In the genomic region with DNA sequence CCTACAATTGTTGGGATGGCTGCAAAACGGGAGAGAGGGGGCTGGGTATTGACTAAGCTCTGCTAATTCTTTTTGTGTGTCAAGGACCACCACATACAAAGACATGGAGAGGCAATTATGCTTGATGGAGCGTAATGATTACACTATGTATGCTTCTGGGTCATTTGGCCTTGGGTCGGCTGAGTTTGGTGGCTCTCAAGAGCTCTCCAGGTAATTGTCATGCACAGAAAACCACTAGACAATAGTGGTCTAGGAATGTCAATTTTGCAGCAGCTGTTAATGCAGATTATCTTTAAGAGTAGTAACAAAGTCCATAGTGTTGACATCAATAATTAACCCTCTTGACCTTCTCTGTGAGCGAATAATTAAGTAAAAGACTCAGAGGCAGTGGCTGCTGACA, we compare ENCODE assay signal across 24 mouse cellular contexts. TPM values are rescaled to one million over a fixed set of nuclear protein-coding genes. Genes with fewer than 3 reads are reported as not detected.
A peak's percentile ranks its signal among the peaks of the same experiment; 100 is the strongest.
DNase-seq lines count a peak whose midpoint lies in the region; ATAC-seq lines count a peak whose summit lies in the region.
"Had no signal": no experiment of that assay in that cellular context is flagged by ENCODE, and none has a peak within 500 bp of the region (broad histone marks: within the 10 kb centered on the region; RNA-seq: fewer than 3 reads in every experiment).

No protein-coding gene starts in this region.

- DNase-seq in forebrain, embryonic 11.5 days (ENCODE audit: low spot score): no peak
- DNase-seq in R1 (ENCODE audit: low read depth, low spot score) (peak; percentile 14), ZHBTc4 (ENCODE audit: low read depth, low spot score) (peak; percentile 6)
- peak; percentile 69 for DNase-seq in retina, embryonic 14.5 days (ENCODE audit: low spot score)
- DNase-seq in spleen, postnatal 10 days (ENCODE audit: low spot score in 2 of 2): no peak
- no peak for DNase-seq in hindbrain, embryonic 10.5 days (ENCODE audit: low spot score)
- DNase-seq: adrenal gland, postnatal 10 days; cerebellum, adult 11-12 months; cerebellum, adult 9-10 months; cerebellum, postnatal 25 days; gastrocnemius, postnatal 25 days; heart, postnatal 36 days; kidney, adult 2 months had no signal

- no peak overlapping the region for H3K4me2 ChIP-seq in forebrain, embryonic 11.5 days (ENCODE audit: low read depth, low read length, severe bottlenecking)
- no peak overlapping the region for H3K4me2 ChIP-seq in forebrain, embryonic 15.5 days (replicated peaks)
- H3K4me2 ChIP-seq: embryonic facial prominence, embryonic 15.5 days; heart, embryonic 13.5 days; hindbrain, embryonic 12.5 days; kidney, embryonic 15.5 days had no signal

- H3K36me3 ChIP-seq in forebrain, embryonic 11.5 days (ENCODE audit: control insufficient read depth, insufficient read depth, low read length): no peaks in the 10 kb centered on the region
- H3K36me3 ChIP-seq in forebrain, embryonic 15.5 days: no peaks in the 10 kb centered on the region
- no peaks in the 10 kb centered on the region for H3K36me3 ChIP-seq in hindbrain, embryonic 10.5 days
- H3K36me3 ChIP-seq: embryonic facial prominence, embryonic 15.5 days; heart, embryonic 13.5 days; hindbrain, embryonic 12.5 days; kidney, embryonic 15.5 days had no signal

- peaks cover 14% of the 10 kb centered on the region for H3K27me3 ChIP-seq in forebrain, embryonic 11.5 days (ENCODE audit: control insufficient read depth, insufficient read depth, low read length)
- H3K27me3 ChIP-seq in forebrain, embryonic 15.5 days: no peaks in the 10 kb centered on the region
- H3K27me3 ChIP-seq in hindbrain, embryonic 10.5 days (ENCODE audit: insufficient read depth, poor library complexity, severe bottlenecking): peaks cover 77% of the 10 kb centered on the region

- no peak overlapping the region for H3K27ac ChIP-seq in forebrain, embryonic 11.5 days (ENCODE audit: low read depth, low read length)
- H3K27ac ChIP-seq in forebrain, embryonic 15.5 days (replicated peaks): no peak overlapping the region
- no peak overlapping the region for H3K27ac ChIP-seq in hindbrain, embryonic 10.5 days
- H3K27ac ChIP-seq: embryonic facial prominence, embryonic 15.5 days; heart, embryonic 13.5 days; hindbrain, embryonic 12.5 days; hindbrain, postnatal 0 days; kidney, embryonic 15.5 days had no signal

- no peak overlapping the region for H3K9ac ChIP-seq in forebrain, embryonic 11.5 days (ENCODE audit: low read length)
- no peak overlapping the region for H3K9ac ChIP-seq in forebrain, embryonic 15.5 days (replicated peaks)
- H3K9ac ChIP-seq: embryonic facial prominence, embryonic 15.5 days; heart, embryonic 13.5 days; hindbrain, embryonic 12.5 days; kidney, embryonic 15.5 days had no signal

- no peaks in the 10 kb centered on the region for H3K9me3 ChIP-seq in forebrain, embryonic 11.5 days (ENCODE audit: control insufficient read depth, low read length)
- no peaks in the 10 kb centered on the region for H3K9me3 ChIP-seq in forebrain, embryonic 15.5 days
- H3K9me3 ChIP-seq in hindbrain, embryonic 10.5 days: no peaks in the 10 kb centered on the region
- H3K9me3 ChIP-seq: embryonic facial prominence, embryonic 15.5 days; heart, embryonic 13.5 days; hindbrain, embryonic 12.5 days; kidney, embryonic 15.5 days had no signal

- H3K4me3 ChIP-seq in forebrain, embryonic 11.5 days (ENCODE audit: low read depth, low read length): no peak overlapping the region
- no peak overlapping the region for H3K4me3 ChIP-seq in forebrain, embryonic 15.5 days
- H3K4me3 ChIP-seq in hindbrain, embryonic 10.5 days: no peak overlapping the region
- H3K4me3 ChIP-seq: embryonic facial prominence, embryonic 15.5 days; erythroblast, embryonic 14.5 days; heart, embryonic 13.5 days; hindbrain, embryonic 12.5 days; kidney, embryonic 15.5 days had no signal

- peak; percentile 64; the same call in 1 of the 2 replicates for ATAC-seq in forebrain, embryonic 11.5 days (replicated peaks; ENCODE audit: low FRiP score)
- no peak for ATAC-seq in forebrain, embryonic 15.5 days (replicated peaks)
- ATAC-seq: forebrain, embryonic 16.5 days; hindbrain, postnatal 0 days had no signal

- H3K4me1 ChIP-seq in forebrain, embryonic 11.5 days (replicated peaks; ENCODE audit: control insufficient read depth, insufficient read depth, low read length): no peaks in the 10 kb centered on the region
- H3K4me1 ChIP-seq in forebrain, embryonic 15.5 days: no peaks in the 10 kb centered on the region
- no peaks in the 10 kb centered on the region for H3K4me1 ChIP-seq in hindbrain, embryonic 10.5 days (replicated peaks)
- H3K4me1 ChIP-seq: embryonic facial prominence, embryonic 15.5 days; heart, embryonic 13.5 days; hindbrain, embryonic 12.5 days; kidney, embryonic 15.5 days had no signal

- WGBS in forebrain, embryonic 11.5 days: 41% methylated on average over 4 of the region's 4 CpGs
- WGBS in forebrain, embryonic 15.5 days: 39% methylated on average over 4 of the region's 4 CpGs
- WGBS in hindbrain, embryonic 10.5 days: 50% methylated on average over 4 of the region's 4 CpGs

RNA-seq across cellular contexts. Expression of a gene that starts 16.1 kb away (rescaled TPM):
- 0.11 TPM in 1 of 2 replicates, not detected in the other for polyA plus RNA-seq in forebrain, embryonic 11.5 days (2014; fragmentation: Nextera tagmentation; extraction: Ambion mirVana)
- polyA plus RNA-seq in forebrain, embryonic 15.5 days (2015; fragmentation: Nextera tagmentation; extraction: Ambion mirVana): 0.22 TPM in 1 of 2 replicates, not detected in the other
- polyA plus RNA-seq in hindbrain, embryonic 10.5 days (2016; fragmentation: Nextera tagmentation; extraction: Ambion mirVana): not detected in 2 replicates
- polyA plus RNA-seq: erythroblast, embryonic 14.5 days; forebrain, embryonic 16.5 days; hindbrain, embryonic 12.5 days had no signal

RNA-seq across cellular contexts. Expression of a gene that starts 44.1 kb away (rescaled TPM):
- polyA plus RNA-seq in forebrain, embryonic 11.5 days (2014; fragmentation: Nextera tagmentation; extraction: Ambion mirVana): not detected in 2 replicates
- 0.10 and 0.27 TPM in 2 replicates for polyA plus RNA-seq in forebrain, embryonic 15.5 days (2015; fragmentation: Nextera tagmentation; extraction: Ambion mirVana)
- 0.15 and 0.35 TPM in 2 replicates for polyA plus RNA-seq in hindbrain, embryonic 10.5 days (2016; fragmentation: Nextera tagmentation; extraction: Ambion mirVana)
- polyA plus RNA-seq: erythroblast, embryonic 14.5 days; forebrain, embryonic 16.5 days; hindbrain, embryonic 12.5 days; hindbrain, postnatal 0 days; intestine, embryonic 14.5 days had no signal

RNA-seq across cellular contexts. Expression of a gene that starts 44.3 kb away (rescaled TPM):
- polyA plus RNA-seq in forebrain, embryonic 11.5 days (2014; fragmentation: Nextera tagmentation; extraction: Ambion mirVana): not detected in 2 replicates
- polyA plus RNA-seq in forebrain, embryonic 15.5 days (2015; fragmentation: Nextera tagmentation; extraction: Ambion mirVana): not detected in 2 replicates
- polyA plus RNA-seq in hindbrain, embryonic 10.5 days (2016; fragmentation: Nextera tagmentation; extraction: Ambion mirVana): 0.27 and 0.29 TPM in 2 replicates
- polyA plus RNA-seq: cortical plate, adult 2 months; erythroblast, embryonic 14.5 days; frontal cortex, adult 2 months; intestine, embryonic 14.5 days; kidney, adult 2 months had no signal

Comparison
In these comparisons a context has a peak if more than half of its experiments do, and no peak if none do; other contexts are left out.
1. DNase-seq: peak in R1 (single experiment), ZHBTc4 (single experiment) and retina, embryonic 14.5 days (single experiment); none in forebrain, embryonic 11.5 days (single experiment), spleen, postnatal 10 days (0 of 2) and hindbrain, embryonic 10.5 days (single experiment).